ENCODE assay signal across 8 mouse cellular contexts in genomic region chr11:32532765-32533481, GRCm38 (mm10). TPM values are rescaled to one million over a fixed set of nuclear protein-coding genes. Genes with fewer than 3 reads are reported as not detected.
A peak's percentile ranks its signal among the peaks of the same experiment; 100 is the strongest.
DNase-seq lines count a peak whose midpoint lies in the region; ATAC-seq lines count a peak whose summit lies in the region.

Gene Stk10 (plus strand): TSS chr11:32533305.

- H3K4me2 ChIP-seq in heart, embryonic 15.5 days = peak within 1 kb of the TSS; percentile 96
- H3K4me2 ChIP-seq in liver, embryonic 13.5 days = peak within 1 kb of the TSS; percentile 100
- H3K4me2 ChIP-seq in stomach, embryonic 14.5 days (replicated peaks; ENCODE audit: low read depth, low read length) = peak within 1 kb of the TSS; percentile 100

- peak; percentile 74 for ATAC-seq in CD4-positive, CD25-positive, alpha-beta regulatory T cell, adult 4 months
- peak; percentile 93 for ATAC-seq in heart, embryonic 15.5 days (replicated peaks; ENCODE audit: insufficient number of reproducible peaks, insufficient read depth, low FRiP score, low read depth)
- ATAC-seq in liver, embryonic 13.5 days (ENCODE audit: low read depth) = peak; percentile 94
- peak; percentile 97 for ATAC-seq in stomach, embryonic 14.5 days (ENCODE audit: insufficient number of reproducible peaks, insufficient read depth, low FRiP score, low read depth)

- no peaks in the 10 kb centered on the region for H3K9me3 ChIP-seq in forebrain, embryonic 10.5 days
- no peaks in the 10 kb centered on the region for H3K9me3 ChIP-seq in heart, embryonic 15.5 days (replicated peaks)
- no peaks in the 10 kb centered on the region for H3K9me3 ChIP-seq in liver, embryonic 13.5 days (replicated peaks)
- no peaks in the 10 kb centered on the region for H3K9me3 ChIP-seq in stomach, embryonic 14.5 days (ENCODE audit: control insufficient read depth, low read depth, low read length)

- H3K27me3 ChIP-seq in forebrain, embryonic 10.5 days (ENCODE audit: poor library complexity, severe bottlenecking) = peaks cover 54% of the 10 kb centered on the region
- no peaks in the 10 kb centered on the region for H3K27me3 ChIP-seq in heart, embryonic 15.5 days
- H3K27me3 ChIP-seq in liver, embryonic 13.5 days = no peaks in the 10 kb centered on the region
- peaks cover 3% of the 10 kb centered on the region; the same call in 1 of the 2 replicates for H3K27me3 ChIP-seq in stomach, embryonic 14.5 days (ENCODE audit: control insufficient read depth, insufficient read depth, low read length)

- peak; percentile 79 for DNase-seq in forebrain, embryonic 10.5 days (ENCODE audit: extremely low spot score, low spot score)
- peak; percentile 90 to 97 for DNase-seq in kidney, postnatal 25 days
- DNase-seq in liver, embryonic 13.5 days = peak; percentile 85
- DNase-seq in natural killer cell, adult 2 months (ENCODE audit: low spot score in 2 of 2) = peak; percentile 82 to 88

- peak within 1 kb of the TSS; percentile 99 for H3K4me3 ChIP-seq in brown adipose tissue, adult 24 weeks (ENCODE audit: insufficient read depth, low read depth, low read length)
- peak within 1 kb of the TSS; percentile 65 for H3K4me3 ChIP-seq in forebrain, embryonic 10.5 days
- peak within 1 kb of the TSS; percentile 86 for H3K4me3 ChIP-seq in heart, embryonic 15.5 days
- peak within 1 kb of the TSS; percentile 81 for H3K4me3 ChIP-seq in liver, embryonic 13.5 days (replicated peaks)
- peak within 1 kb of the TSS; percentile 43 for H3K4me3 ChIP-seq in stomach, embryonic 14.5 days (ENCODE audit: low read depth, low read length)

- WGBS in forebrain, embryonic 10.5 days = under 1% methylated on average over 80 of the region's 82 CpGs
- under 1% methylated on average over 68 of the region's 82 CpGs for WGBS in heart, embryonic 15.5 days
- WGBS in liver, embryonic 13.5 days (ENCODE audit: insufficient replicate concordance) = under 1% methylated on average over 82 of the region's 82 CpGs
- WGBS in stomach, embryonic 14.5 days = 0% methylated on average over 71 of the region's 82 CpGs

- H3K36me3 ChIP-seq in forebrain, embryonic 10.5 days (replicated peaks) = no peaks in the 10 kb centered on the region
- no peaks in the 10 kb centered on the region for H3K36me3 ChIP-seq in heart, embryonic 15.5 days
- H3K36me3 ChIP-seq in liver, embryonic 13.5 days = no peaks in the 10 kb centered on the region
- no peaks in the 10 kb centered on the region for H3K36me3 ChIP-seq in stomach, embryonic 14.5 days (ENCODE audit: control insufficient read depth, insufficient read depth, low read length)

- peak within 1 kb of the TSS; percentile 79 for H3K27ac ChIP-seq in brown adipose tissue, adult 24 weeks (replicated peaks; ENCODE audit: low read depth, low read length)
- H3K27ac ChIP-seq in forebrain, embryonic 10.5 days = peak within 1 kb of the TSS; percentile 83
- peak within 1 kb of the TSS; percentile 59 for H3K27ac ChIP-seq in heart, embryonic 15.5 days
- H3K27ac ChIP-seq in liver, embryonic 13.5 days = peak within 1 kb of the TSS; percentile 84
- peak within 1 kb of the TSS; percentile 10; the same call in 1 of the 2 replicates for H3K27ac ChIP-seq in stomach, embryonic 14.5 days (ENCODE audit: low read length)

- H3K4me1 ChIP-seq in brown adipose tissue, adult 24 weeks (ENCODE audit: control insufficient read depth, insufficient read depth, insufficient read length, low read length) = peaks cover 17% of the 10 kb centered on the region
- H3K4me1 ChIP-seq in forebrain, embryonic 10.5 days = peaks cover 51% of the 10 kb centered on the region
- peaks cover 28% of the 10 kb centered on the region for H3K4me1 ChIP-seq in heart, embryonic 15.5 days (replicated peaks)
- H3K4me1 ChIP-seq in liver, embryonic 13.5 days (replicated peaks) = peaks cover 65% of the 10 kb centered on the region
- H3K4me1 ChIP-seq in stomach, embryonic 14.5 days (ENCODE audit: control insufficient read depth, insufficient read depth, low read length) = peaks cover 14% of the 10 kb centered on the region; the same call in 1 of the 2 replicates

- H3K9ac ChIP-seq in heart, embryonic 15.5 days = peak within 1 kb of the TSS; percentile 66
- H3K9ac ChIP-seq in liver, embryonic 13.5 days = peak within 1 kb of the TSS; percentile 87
- H3K9ac ChIP-seq in stomach, embryonic 14.5 days (replicated peaks; ENCODE audit: low read depth, low read length) = peak within 1 kb of the TSS; percentile 67

RNA-seq across cellular contexts. Expression of gene Stk10, which starts in this region (rescaled TPM):
- 100 to 1,000 TPM in 1 of 2 experiments, 10 to 100 TPM in 1; 84.0 to 217 TPM for polyA plus RNA-seq in CD4-positive, CD25-positive, alpha-beta regulatory T cell, adult 4 months (2017; shearing (Covaris generic))
- polyA plus RNA-seq in brown adipose tissue, adult 24 weeks (2012; ENCODE audit: insufficient read depth, insufficient read length, missing spikeins) = 4.3 and 5.5 TPM in 2 replicates
- 2.0 and 2.3 TPM in 2 replicates for polyA plus RNA-seq in forebrain, embryonic 10.5 days (2016; fragmentation: Nextera tagmentation; extraction: Ambion mirVana)
- 2.5 and 4.1 TPM in 2 replicates for polyA plus RNA-seq in heart, embryonic 15.5 days (2015; fragmentation: Nextera tagmentation; extraction: Ambion mirVana)
- polyA plus RNA-seq in liver, embryonic 13.5 days (2015; fragmentation: Nextera tagmentation; extraction: Ambion mirVana) = 3.0 and 4.5 TPM in 2 replicates
- polyA plus RNA-seq in stomach, embryonic 14.5 days (2014; fragmentation: Nextera tagmentation; extraction: Ambion mirVana) = 2.8 and 3.4 TPM in 2 replicates

Comparison
In these comparisons a context has a peak if more than half of its experiments do, and no peak if none do; other contexts are left out.
1. Peak in every context shown above with its lines: DNase-seq, ATAC-seq, H3K4me3 ChIP-seq and H3K27ac ChIP-seq.
2. RNA of gene Stk10 (polyA plus RNA-seq): 84.0 to 217 TPM in CD4-positive, CD25-positive, alpha-beta regulatory T cell, adult 4 months; 4.3 to 5.5 TPM in brown adipose tissue, adult 24 weeks, 2.8 to 3.4 TPM in stomach, embryonic 14.5 days, 3.0 to 4.5 TPM in liver, embryonic 13.5 days, 2.5 to 4.1 TPM in heart, embryonic 15.5 days and 2.0 to 2.3 TPM in forebrain, embryonic 10.5 days; every median in the first group is over 10 times any median in the second.
3. H3K27ac ChIP-seq: peak in every context shown above with its lines; median percentile 84 in liver, embryonic 13.5 days; 83 in forebrain, embryonic 10.5 days; 79 in brown adipose tissue, adult 24 weeks; 59 in heart, embryonic 15.5 days; 10 in stomach, embryonic 14.5 days.
4. H3K4me3 ChIP-seq: peak in every context shown above with its lines; median percentile 99 in brown adipose tissue, adult 24 weeks; 86 in heart, embryonic 15.5 days; 81 in liver, embryonic 13.5 days; 65 in forebrain, embryonic 10.5 days; 43 in stomach, embryonic 14.5 days.